8 mouse cellular contexts compared by ENCODE assay signal in the genomic region with DNA sequence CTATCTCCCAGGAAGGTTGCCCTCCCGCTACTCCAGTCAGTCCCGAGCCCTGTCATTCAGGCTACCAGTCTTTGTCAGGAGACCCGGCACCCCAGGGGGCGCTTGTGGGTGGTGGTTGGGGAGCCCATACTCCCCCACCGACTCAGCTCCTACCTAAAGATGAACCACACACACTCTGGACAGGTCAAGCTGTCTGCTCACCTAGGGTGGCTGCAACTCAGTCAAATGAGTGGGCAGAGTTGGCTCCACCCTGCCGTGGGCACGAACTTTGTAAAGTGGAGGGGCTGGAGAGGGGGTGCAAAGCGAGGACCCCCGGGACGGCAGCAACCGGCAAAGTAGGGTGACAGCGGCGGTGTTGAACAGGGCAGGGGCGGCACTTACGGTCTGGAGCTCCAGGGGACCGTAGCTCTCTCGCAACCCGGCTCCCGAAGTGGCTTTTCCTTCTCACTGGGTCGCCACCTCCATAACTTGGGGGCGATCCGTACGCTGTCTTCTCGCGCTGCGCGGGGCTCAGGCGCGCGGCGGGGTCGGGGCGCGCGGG. TPM values are rescaled to one million over a fixed set of nuclear protein-coding genes. Genes with fewer than 3 reads are reported as not detected.
DNase-seq lines count a peak whose midpoint lies in the region; ATAC-seq and TF ChIP-seq lines count a peak whose summit lies in the region.

No protein-coding gene starts in this region.

- TF ChIP-seq CTCF in small intestine, adult 2 months (IDR thresholded peaks at IDR 0.05; ENCODE audit: extremely low read depth, insufficient read length, insufficient replicate concordance, low read depth, low read length), result no peak

- ATAC-seq in heart, embryonic 14.5 days (ENCODE audit: insufficient number of reproducible peaks, insufficient read depth, low FRiP score, low read depth), result no peak
- ATAC-seq in liver, embryonic 12.5 days, result no peak

- peaks cover 75% of the 10 kb centered on the region for H3K27me3 ChIP-seq in heart, embryonic 14.5 days (ENCODE audit: control insufficient read depth, insufficient read depth, low read length)
- peaks cover 81% of the 10 kb centered on the region for H3K27me3 ChIP-seq in liver, embryonic 12.5 days (replicated peaks)
- H3K27me3 ChIP-seq in small intestine, adult 2 months (ENCODE audit: control insufficient read depth, insufficient read depth, low read length), result peaks cover 33% of the 10 kb centered on the region

- TF ChIP-seq POLR2A in small intestine, adult 2 months (IDR thresholded peaks at IDR 0.05; ENCODE audit: low read depth, low read length), result 0 out of 2 replicates have a peak, but pooled peaks have one; percentile 18

- peak; percentile 36 for DNase-seq in layer of hippocampus, adult 9-11 months
- DNase-seq in layer of hippocampus, adult 9-10 months (ENCODE audit: low spot score), result no peak
- DNase-seq in Muller cell, postnatal 12 days (ENCODE audit: inconsistent ontology term), result no peak
- no peak for DNase-seq in adrenal gland, postnatal 14 days

- no peaks in the 10 kb centered on the region for H3K9me3 ChIP-seq in heart, embryonic 14.5 days (ENCODE audit: control insufficient read depth, low read length)
- no peaks in the 10 kb centered on the region for H3K9me3 ChIP-seq in liver, embryonic 12.5 days (replicated peaks)

- peak overlapping the region; percentile 96 for H3K4me2 ChIP-seq in heart, embryonic 14.5 days (ENCODE audit: low read length)
- peak overlapping the region; percentile 99 for H3K4me2 ChIP-seq in liver, embryonic 12.5 days

- 1% methylated on average over 29 of the region's 35 CpGs for WGBS in heart, embryonic 14.5 days
- WGBS in liver, embryonic 12.5 days (ENCODE audit: insufficient replicate concordance), result 22% methylated on average over 35 of the region's 35 CpGs
- WGBS in small intestine, adult 2 months, result 1% methylated on average over 35 of the region's 35 CpGs

- peaks cover 18% of the 10 kb centered on the region for H3K4me1 ChIP-seq in brown adipose tissue, adult 24 weeks (ENCODE audit: control insufficient read depth, insufficient read depth, insufficient read length, low read length)
- peaks cover 0 to 19% of the 10 kb centered on the region in 2 experiments; a peak in 1 of 4 replicates for H3K4me1 ChIP-seq in heart, embryonic 14.5 days (ENCODE audit: control insufficient read depth in 2 of 2, insufficient read depth in 2 of 2, low read length in 2 of 2)
- peaks cover 87% of the 10 kb centered on the region for H3K4me1 ChIP-seq in liver, embryonic 12.5 days
- H3K4me1 ChIP-seq in small intestine, adult 2 months (ENCODE audit: control insufficient read depth, insufficient read depth, insufficient read length, low read length), result peaks cover 1% of the 10 kb centered on the region; the same call in 1 of the 2 replicates

- peak overlapping the region; percentile 75 for H3K9ac ChIP-seq in heart, embryonic 14.5 days (ENCODE audit: low read length)
- H3K9ac ChIP-seq in liver, embryonic 12.5 days, result peak overlapping the region; percentile 80

- peaks cover 5% of the 10 kb centered on the region; the same call in 1 of the 2 replicates for H3K36me3 ChIP-seq in heart, embryonic 14.5 days (ENCODE audit: control insufficient read depth, insufficient read depth, low read length)
- peaks cover 52% of the 10 kb centered on the region for H3K36me3 ChIP-seq in liver, embryonic 12.5 days
- H3K36me3 ChIP-seq in small intestine, adult 2 months (ENCODE audit: control insufficient read depth, insufficient read depth, low read length), result no peaks in the 10 kb centered on the region

- H3K27ac ChIP-seq in brown adipose tissue, adult 24 weeks (replicated peaks; ENCODE audit: low read depth, low read length), result peak overlapping the region; percentile 85
- peak overlapping the region; percentile 34 to 77; a peak in 3 of 4 replicates for H3K27ac ChIP-seq in heart, embryonic 14.5 days (replicated peaks in 1 of 2; ENCODE audit: control insufficient read depth in 1 of 2, insufficient read depth in 1 of 2, low read depth in 2 of 2, low read length in 2 of 2)
- H3K27ac ChIP-seq in liver, embryonic 12.5 days, result peak overlapping the region; percentile 87
- peak overlapping the region; percentile 73 for H3K27ac ChIP-seq in small intestine, adult 2 months (ENCODE audit: insufficient read depth, low read depth, low read length)

- peak overlapping the region; percentile 87 for H3K4me3 ChIP-seq in brown adipose tissue, adult 24 weeks (ENCODE audit: insufficient read depth, low read depth, low read length)
- H3K4me3 ChIP-seq in heart, embryonic 14.5 days (ENCODE audit: control insufficient read depth in 1 of 2, insufficient read depth in 1 of 2, low read depth in 1 of 2, low read length in 2 of 2), result peak overlapping the region; percentile 63 to 68
- H3K4me3 ChIP-seq in liver, embryonic 12.5 days, result peak overlapping the region; percentile 75
- H3K4me3 ChIP-seq in small intestine, adult 2 months (ENCODE audit: low read depth, low read length), result peak overlapping the region; percentile 82

RNA-seq across cellular contexts. Expression of a gene that starts 21.4 kb away (rescaled TPM):
- polyA plus RNA-seq in brown adipose tissue, adult 24 weeks (2012; ENCODE audit: insufficient read depth, insufficient read length, missing spikeins), result 10.1 and 22.7 TPM in 2 replicates
- 4.2 and 6.2 TPM in 2 replicates for polyA plus RNA-seq in heart, embryonic 14.5 days (2014; fragmentation: Nextera tagmentation; extraction: Ambion mirVana)
- polyA plus RNA-seq in liver, embryonic 12.5 days (2016; fragmentation: Nextera tagmentation; extraction: Ambion mirVana), result 7.7 and 8.0 TPM in 2 replicates
- polyA plus RNA-seq in small intestine, adult 2 months (2012; rRNA removed), result 12.4 and 14.8 TPM in 2 replicates
- total RNA-seq in adrenal gland, postnatal 14 days (2021), result 13.6 and 14.9 TPM in 2 replicates

RNA-seq across cellular contexts. Expression of a gene that starts 55.0 kb away (rescaled TPM):
- not detected in 2 replicates for polyA plus RNA-seq in brown adipose tissue, adult 24 weeks (2012; ENCODE audit: insufficient read depth, insufficient read length, missing spikeins)
- not detected in 2 replicates for polyA plus RNA-seq in heart, embryonic 14.5 days (2014; fragmentation: Nextera tagmentation; extraction: Ambion mirVana)
- polyA plus RNA-seq in liver, embryonic 12.5 days (2016; fragmentation: Nextera tagmentation; extraction: Ambion mirVana), result not detected in 2 replicates
- polyA plus RNA-seq in small intestine, adult 2 months (2012; rRNA removed), result not detected in 2 replicates
- not detected in 2 replicates for total RNA-seq in adrenal gland, postnatal 14 days (2021)
